Mouse (Mus musculus) large intestine, adult 2 months (tissue): ENCODE results near the gene Tbck. TPM values are rescaled to one million over a fixed set of nuclear protein-coding genes. Genes with fewer than 3 reads are reported as not detected.

ENCODE experiments used
- DNase-seq: peaks from one replicate; pipeline ENCODE4 v3.0.0-alpha.2; 2012; ENCODE audit warnings: low read depth, low spot score
- WGBS: fragments of 180-500 bp; shearing (Covaris S2); methylation state at CpG from one replicate; pipeline ENCODE4 v1.1.7; 2018; 5-methylcytosine and 5-hydroxymethylcytosine counted together
- polyA plus RNA-seq: library from polyadenylated mRNA; depleted of rRNA; stranded (reverse); fragments of >200 nt; gene quantifications from 2 replicates; pipeline ENCODE4 v1.2.3, GENCODE M21; 2012

Gene Tbck
- polyA plus RNA-seq, 1 experiment, result 3.0 TPM

GRCm38 (mm10) chr3:132814791-132815496, 131.0 kb downstream of the Tbck start:
- WGBS, result 80% methylated on average over 10 of the region's 10 CpGs
- no peak for DNase-seq

DNA sequence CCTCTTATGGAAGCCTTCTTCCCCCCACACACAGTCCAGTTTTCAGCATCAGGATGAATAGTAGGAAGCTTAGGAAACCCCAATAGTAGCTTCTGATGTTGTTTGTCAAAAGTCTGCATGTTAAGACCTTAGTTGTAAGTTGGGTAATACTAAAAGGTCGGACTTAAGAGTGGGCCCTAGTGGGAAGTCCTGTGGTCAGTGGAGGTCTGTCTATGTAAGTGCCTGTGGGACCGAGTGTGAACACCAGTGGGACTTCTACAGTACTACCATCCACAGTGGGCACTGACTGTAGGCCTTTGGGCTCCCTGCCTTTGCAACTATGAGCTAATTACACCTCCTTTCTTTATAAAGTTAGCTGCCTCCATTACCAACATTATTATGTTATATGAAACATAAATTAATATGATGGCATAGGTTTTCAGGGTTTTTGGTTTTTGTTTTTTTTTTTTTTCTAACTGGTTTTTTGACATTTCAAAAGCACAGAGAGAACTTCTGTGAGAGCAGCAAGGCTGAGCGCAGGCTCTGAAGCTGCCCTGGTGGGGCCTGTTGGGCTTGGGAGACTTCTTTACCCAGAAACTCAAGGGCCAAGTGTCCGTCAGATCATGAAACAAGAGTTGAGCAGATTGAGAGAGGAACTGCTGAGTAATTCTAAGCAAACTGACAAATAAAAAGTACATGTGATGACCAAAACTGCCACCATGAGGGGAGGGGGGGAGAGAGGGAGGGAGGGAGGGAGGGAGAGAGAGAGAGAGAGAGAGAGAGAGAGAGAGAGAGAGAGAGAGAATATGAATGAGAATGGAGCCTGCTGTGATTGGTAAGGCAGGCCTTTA, 131.8 kb downstream of the Tbck start:
- DNase-seq, result no peak

DNA sequence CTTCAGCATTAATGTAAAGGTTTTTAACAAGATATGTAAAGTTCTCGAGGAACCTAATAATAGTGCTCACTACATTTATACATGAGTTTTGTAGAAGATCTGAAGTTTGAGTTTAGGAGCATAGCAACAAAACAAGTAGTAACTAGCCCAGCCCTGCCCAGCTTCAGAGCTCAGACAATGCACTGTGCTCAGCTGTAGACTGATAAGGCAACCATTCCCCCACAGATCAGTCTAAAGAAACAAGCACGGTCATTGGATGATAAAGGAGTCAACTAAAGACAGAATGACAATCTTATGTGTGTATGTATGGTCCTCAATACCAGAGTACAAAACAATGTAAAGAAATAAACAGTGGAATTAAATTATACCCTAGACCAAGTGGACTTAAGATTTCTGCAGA, 135.5 kb downstream of the Tbck start:
- DNase-seq, result no peak
- 90% methylated on average over 2 of the region's 2 CpGs for WGBS

More for the DNA sequence above, 131.8 kb downstream of the Tbck start:
- 92% methylated on average over 4 of the region's 4 CpGs for WGBS

GRCm38 (mm10) chr3:132831179-132831873, 147.4 kb downstream of the Tbck start:
- no peak for DNase-seq
- 86% methylated on average over 16 of the region's 16 CpGs for WGBS

DNA sequence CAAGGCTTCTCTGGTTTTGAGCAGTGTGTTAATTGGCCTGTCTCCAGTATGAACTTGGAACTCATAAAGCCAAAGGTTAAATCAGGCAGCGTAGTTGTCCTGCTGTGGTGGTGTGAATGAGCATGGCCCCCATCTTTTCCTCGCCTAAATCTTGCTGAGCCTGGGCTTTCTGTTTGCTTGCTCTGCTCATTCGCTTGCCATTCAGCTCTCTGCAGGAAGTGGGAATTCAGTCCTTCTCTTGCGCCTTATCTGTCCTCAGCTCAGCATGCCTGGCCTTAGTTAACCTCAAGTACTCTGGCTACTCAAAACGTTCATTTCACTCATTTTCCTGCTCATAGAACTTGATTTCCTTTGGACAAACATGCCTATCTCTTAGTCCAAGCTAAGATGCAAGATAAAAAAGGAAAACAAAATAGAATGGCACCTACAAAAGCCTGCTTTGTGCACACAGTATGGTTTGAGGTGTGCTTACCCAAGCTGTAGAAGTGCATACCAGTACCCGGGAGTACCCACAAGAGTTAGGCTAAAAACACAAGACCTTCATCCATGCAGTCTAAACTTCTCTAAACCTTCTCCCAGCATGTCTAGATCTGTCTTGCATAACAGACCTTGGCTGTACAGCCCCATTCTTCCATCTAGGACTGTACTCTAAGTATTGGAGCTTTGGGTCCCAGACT, 151.3 kb downstream of the Tbck start:
- 84% methylated on average over 6 of the region's 6 CpGs for whole genome bisulfite sequencing
- DNase-seq, result no peak

DNA sequence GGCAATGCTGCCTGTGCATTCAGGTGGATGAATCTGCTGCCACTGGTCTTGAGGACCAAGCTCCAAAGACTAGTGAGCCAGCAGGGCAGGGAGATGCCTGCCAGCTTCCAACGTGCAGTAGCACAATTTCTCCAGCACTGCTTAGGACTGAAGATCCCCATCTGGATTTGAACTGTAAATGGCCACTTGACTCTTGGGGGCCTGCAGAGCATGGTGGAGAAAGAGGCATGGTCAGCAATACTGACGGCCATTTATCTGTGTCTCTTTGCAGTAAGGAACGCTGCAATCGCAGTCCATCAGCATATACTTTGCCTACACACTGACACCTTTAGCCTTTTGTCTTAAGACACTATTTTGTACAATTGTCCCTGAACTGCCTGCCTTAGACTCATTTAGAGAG, 153.2 kb downstream of the Tbck start:
- no peak for DNase-seq
- 81% methylated on average over 4 of the region's 4 CpGs for WGBS

- WGBS, result 92% methylated on average over 15 of the region's 15 CpGs
- DNase-seq, result no peak
Observed at GRCm38 (mm10) chr3:132838656-132839417, 154.9 kb downstream of the Tbck start.

GRCm38 (mm10) chr3:132839516-132839915, 155.6 kb downstream of the Tbck start:
- DNase-seq, result no peak
- 94% methylated on average over 8 of the region's 8 CpGs for WGBS

GRCm38 (mm10) chr3:132842676-132843075, 158.7 kb downstream of the Tbck start:
- 96% methylated on average over 6 of the region's 6 CpGs for WGBS
- no peak for DNase-seq

- WGBS, result 84% methylated on average over 7 of the region's 7 CpGs
- DNase-seq, result no peak
Observed at GRCm38 (mm10) chr3:132849669-132850068, 165.7 kb downstream of the Tbck start.

GRCm38 (mm10) chr3:132850431-132850830, 166.5 kb downstream of the Tbck start:
- no peak for DNase-seq
- 79% methylated on average over 2 of the region's 2 CpGs for WGBS

DNA sequence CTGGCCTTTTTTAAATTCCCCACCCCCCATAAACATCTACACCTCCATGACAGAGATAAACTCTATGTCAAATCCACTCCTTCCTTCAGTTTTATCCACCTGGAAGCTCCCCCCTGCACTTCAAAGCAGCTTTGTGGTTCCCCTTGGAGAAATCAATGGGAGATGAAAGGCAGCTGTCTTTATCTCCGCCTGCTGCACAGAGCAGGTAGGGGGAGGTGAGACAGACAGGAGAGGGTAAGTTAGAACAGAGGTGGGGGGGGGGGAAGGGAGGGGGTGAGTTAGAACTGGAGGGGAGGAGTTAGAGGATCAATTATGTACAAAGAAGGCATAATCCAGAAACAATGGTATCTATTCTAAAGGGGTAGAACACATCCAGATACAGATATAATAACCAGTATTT, 167.5 kb downstream of the Tbck start:
- no peak for DNase-seq
- WGBS, result 62% methylated on average over 1 of the region's 1 CpGs

DNA sequence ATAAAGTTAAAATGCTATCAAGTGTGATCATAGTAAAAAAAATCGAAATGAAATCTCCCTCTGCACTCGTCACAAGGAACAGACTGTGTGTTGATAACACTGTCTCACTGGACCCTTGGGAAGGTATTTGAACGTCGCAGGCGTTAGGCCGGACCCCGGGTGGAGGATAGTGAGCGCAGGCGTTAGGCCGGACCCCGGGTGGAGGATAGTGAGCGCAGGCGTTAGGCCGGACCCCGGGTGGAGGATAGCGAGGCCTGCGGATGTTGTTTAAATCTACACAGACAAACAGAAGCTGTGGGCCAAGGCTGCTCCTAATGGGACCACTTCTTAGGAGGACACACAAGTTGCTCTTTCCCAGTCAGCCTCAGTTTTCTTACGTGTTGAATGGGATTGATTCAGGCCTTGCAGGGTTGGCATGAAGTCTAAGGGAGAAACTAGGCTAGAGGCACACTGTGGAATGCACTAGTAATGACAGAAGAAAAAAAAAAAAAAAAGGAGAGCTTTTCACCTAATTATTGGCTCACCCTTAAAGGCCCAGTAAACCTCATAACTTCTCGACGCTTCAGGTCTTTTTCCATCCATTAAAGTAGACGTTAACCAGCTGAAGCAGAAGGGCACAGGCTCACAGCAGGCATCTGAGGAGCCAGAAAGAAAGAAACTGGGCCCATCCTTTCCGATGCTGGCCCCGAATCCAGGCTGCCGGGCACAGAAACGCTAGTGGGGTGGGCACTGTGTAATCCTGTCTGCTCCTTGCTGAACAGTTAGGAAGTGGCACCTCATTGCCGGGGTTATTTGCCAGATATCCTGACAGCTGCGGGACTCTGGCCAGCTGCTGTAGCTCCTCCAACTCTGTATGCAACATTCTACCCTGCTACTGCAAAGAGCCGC, 168.1 kb downstream of the Tbck start:
- 64% methylated on average over 28 of the region's 28 CpGs for WGBS
- no peak for DNase-seq

- 89% methylated on average over 9 of the region's 9 CpGs for WGBS
- DNase-seq, result no peak
Observed at GRCm38 (mm10) chr3:132854271-132854670, 170.3 kb downstream of the Tbck start.

DNA sequence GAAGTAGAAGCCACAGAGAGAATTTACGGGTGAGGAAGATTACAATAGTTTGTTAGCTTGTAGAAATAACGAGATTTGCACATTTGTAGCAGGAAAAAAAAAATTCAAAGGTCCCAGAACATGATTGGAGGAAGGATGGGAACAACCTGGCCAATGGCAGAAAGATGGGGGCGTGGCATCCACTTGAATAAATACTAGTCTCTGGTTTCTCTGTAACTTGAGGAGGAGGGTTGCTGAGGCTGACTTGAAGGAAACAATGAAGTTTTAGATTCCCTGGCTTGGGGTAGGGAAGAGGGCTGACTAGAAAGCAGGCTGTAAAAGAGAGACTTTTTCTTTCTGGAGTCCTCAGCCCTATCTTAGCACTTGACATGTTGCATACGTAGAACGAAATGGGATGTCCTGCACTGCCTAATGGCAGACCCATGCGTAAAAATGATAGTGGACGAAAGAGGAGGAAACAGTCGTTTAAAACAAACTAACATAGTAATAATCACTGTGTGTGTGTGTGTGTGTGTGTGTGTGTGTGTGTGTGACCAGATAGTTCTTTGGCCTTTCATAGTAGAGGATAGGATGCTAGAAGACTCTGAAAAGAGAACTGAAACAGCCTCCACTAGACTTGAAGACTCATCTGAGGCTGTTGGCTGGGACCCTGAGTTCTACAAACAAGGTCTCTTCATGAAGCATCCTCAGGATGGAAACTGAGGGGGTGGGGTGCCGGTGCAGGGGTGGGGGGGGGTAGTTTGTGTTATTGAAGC, 171.7 kb downstream of the Tbck start:
- no peak for DNase-seq

GRCm38 (mm10) chr3:132856651-132857050, 172.7 kb downstream of the Tbck start:
- WGBS, result 53% methylated on average over 6 of the region's 6 CpGs
- DNase-seq, result no peak

More for the DNA sequence above, 171.7 kb downstream of the Tbck start:
- WGBS, result 52% methylated on average over 9 of the region's 9 CpGs

DNA sequence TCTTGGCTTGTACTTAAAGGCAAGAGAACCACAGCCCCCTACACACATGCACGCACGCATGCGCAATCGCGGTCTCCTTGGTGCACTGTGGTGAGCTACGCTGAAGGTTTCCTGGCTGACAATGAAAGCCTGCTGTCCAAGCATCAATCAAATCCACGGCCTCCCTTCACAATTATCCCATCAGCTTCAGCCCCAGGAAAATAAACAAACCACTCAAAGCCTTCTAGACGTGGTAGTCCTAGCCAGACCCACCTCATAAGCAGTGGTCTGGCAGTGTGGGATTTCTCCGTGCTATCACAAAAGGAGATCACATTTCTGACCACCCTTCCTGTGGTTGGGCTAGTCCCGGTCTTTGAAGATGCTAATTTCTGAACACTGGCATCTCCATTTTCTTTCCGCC, 174.9 kb downstream of the Tbck start:
- no peak for DNase-seq
- WGBS, result 74% methylated on average over 11 of the region's 11 CpGs

- 81% methylated on average over 7 of the region's 7 CpGs for WGBS
Observed at GRCm38 (mm10) chr3:132859573-132859972, 175.6 kb downstream of the Tbck start.

More at GRCm38 (mm10) chr3:132859573-132859972, 175.6 kb downstream of the Tbck start:
- DNase-seq, result no peak
